Mouse (Mus musculus) retina, postnatal 7 days (tissue): ENCODE results near the gene Pak4.
"Not testable (repeated sequence)": the region's sequence is repeated elsewhere in the genome, so short reads cannot be mapped to it uniquely, and the experiment has no call there.

Experiments
- DNase-seq: peaks from one replicate; pipeline ENCODE4 v3.0.0-alpha.2; 2012; ENCODE audit warnings: low read depth, low spot score

Gene Pak4

DNA sequence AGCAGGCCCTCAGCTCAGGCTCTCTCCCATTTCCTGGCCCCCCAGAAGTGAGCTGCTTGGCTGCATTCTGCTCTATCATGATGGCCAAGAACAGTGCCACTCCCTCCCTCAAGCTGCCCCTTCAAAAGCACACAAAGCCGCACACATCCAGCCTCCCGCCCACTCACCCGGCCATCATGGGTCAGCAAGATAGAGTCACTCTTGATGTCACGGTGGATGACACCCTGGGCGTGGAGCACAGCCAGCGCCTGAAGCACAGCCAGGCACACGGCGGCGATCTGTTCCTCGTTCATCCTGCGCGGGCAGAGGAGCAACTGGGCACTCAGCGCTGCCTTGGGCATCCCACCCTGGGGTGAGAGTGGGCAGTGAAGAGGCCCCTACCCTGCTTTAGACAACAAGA, 35.6 kb downstream of the Pak4 start:
- DNase-seq: no peak

DNA sequence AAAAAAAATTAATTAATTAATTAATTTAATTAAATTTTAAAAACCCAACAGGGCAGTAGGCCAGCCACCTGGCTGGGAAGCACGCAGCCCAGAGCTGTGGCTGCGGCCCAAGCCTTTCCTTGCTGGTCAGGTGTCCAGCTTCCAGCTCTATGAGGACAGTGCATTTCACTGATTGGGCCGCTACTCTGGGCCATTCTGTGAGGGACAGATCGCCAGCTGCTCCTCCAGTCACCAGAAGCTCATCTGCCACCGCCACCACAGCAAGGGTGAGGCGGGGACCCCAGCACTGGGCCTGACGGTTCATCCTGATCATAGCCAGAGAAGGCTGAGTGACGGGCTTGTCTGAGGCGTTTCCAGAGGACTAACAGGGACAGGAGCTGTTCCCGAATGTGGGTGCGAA, 36.0 kb downstream of the Pak4 start:
- no peak for DNase-seq

DNA sequence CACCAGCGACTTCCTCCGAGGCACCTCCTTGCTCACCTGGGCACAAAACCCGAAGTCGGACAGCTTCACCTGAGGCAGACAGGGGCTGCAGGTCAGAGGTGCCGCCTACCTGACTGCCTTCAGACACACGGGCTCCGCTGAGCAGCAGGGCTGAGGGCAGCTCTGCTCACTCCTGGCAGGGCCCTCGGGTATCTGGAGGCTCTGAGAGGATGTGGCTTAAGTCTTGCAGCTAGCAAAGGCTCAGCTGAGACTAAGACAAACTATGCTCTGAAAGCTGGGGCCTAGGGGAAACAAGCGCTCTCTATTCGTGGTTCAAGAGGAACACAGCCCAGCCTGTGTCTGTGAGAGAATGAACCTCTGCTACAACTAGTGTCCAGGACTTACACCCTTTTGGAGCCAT, 37.1 kb downstream of the Pak4 start:
- no peak for DNase-seq

DNA sequence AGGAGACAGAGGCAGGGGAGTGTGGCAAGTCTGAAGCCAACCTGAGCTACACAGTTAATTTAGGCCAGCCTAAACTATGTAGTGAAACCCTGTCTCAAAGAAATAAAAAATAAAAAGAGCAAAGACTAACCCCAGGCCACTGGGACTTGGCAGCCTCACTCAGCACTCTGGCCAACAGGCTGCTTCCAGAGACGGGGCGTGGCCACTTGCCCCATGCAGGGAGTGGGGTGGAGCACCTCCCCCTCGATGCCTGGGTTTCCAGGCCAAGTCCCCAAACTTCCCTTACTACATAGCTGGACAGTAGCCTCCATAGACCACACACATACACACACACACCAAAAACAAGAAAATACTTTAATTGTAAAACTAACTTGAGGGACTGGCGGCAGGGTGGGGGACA, 39.5 kb downstream of the Pak4 start:
- DNase-seq: no peak

DNA sequence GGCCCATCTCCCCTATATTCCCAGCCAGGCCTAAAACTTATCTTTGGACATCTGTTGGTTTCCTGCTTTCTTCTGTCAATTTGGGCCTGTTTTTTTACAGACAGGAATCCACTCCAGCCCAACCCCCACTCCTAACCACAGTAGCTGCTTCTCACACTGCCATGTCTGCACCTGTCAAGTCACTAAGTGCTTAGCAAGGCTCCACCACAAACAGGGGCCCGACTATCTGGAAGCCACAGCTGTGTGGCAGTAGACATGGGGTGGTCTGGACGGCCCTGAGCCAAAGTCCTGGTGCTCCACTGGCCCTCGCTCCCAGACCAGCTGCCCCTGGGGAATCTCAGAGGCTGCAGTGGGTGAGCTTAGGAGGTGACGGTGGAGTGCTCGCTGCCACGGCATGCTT, 40.3 kb downstream of the Pak4 start:
- no peak for DNase-seq

DNA sequence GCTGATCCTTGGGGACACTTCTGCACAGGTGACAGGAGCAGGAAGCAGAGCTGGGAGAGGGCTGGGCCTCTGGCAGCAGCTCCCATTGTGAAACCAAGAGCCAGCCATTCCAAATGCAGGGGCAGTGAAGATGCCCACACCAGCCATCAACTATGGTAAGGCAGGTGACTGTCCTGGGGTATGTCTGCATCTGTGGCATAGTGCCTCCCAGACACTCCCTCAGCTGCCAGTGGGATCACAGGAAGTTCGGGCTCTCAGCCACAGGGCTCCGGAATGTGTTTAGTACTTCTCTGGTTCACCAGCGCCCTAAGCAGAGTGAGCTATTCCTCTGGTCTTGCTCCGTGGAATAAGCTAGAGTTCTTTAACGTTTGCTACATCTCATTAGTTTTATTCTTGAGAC, 40.9 kb downstream of the Pak4 start:
- DNase-seq: no peak

DNA sequence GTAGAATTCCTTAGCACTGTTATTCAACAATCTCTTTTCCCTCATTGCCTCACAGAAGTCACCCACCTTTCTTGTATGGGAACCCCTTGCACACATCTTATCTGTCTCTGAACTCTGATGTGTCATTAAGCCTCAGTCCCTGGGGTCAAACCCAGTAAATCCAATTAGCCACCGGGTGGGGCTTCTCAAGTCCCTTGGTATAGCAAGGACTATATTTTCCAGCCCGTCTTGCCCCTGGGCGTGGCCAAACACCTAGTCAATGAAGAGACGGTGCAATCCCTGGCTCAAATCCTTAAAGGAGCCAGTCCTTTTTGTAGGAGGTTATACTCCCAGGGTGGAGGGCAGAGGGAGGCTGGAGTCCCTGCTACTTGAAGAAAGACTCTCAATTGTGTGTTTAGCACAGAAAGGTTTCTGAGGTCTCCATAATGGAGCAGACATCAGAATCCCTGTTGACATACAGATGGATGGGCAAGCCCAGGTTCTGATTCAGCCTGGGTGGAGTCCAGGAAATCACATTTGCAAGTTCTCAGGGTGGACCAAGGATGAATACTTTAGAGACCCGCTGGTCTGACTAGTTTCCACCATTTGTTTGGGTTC, 41.9 kb downstream of the Pak4 start:
- peak; percentile 31 for DNase-seq

DNA sequence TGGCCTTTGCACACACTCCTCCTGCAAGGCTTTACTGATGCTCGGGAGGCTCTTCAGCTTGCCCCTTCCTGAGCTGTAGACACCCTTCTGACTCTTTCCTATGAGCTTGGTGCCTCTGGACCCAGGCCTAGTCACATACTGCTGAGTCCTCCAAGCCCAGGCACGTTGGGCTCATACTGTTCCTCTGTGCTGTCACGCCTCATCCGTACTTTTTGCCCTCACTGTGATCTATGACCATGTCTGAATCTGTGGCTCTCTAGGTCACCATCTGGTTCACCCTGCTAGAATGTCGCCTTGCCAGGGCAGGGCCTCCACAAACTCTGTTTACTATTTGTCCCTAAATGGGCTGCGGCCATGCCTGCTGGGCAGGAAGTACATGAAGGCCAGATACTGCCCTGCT, 44.9 kb downstream of the Pak4 start:
- DNase-seq: no peak

DNA sequence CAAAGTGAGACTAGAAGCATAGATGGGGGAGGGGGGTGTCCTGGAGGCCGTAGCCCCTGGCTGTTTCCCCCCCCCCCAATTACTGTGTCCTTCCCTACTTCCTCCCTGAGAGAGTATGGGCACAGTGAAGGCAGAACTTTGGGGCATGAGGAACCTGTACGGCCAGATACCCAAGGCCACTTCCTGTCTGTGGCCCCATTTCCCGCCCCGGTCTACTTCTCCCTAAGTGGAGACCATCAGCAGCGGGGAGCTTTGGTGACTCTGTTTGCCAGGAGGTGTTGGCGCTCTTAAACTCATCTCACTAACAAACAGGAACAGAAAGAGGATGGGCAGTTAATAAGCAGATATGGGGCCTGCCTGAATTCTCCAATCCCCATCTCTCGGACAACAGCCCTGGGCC, 50.4 kb downstream of the Pak4 start:
- DNase-seq: no peak

DNA sequence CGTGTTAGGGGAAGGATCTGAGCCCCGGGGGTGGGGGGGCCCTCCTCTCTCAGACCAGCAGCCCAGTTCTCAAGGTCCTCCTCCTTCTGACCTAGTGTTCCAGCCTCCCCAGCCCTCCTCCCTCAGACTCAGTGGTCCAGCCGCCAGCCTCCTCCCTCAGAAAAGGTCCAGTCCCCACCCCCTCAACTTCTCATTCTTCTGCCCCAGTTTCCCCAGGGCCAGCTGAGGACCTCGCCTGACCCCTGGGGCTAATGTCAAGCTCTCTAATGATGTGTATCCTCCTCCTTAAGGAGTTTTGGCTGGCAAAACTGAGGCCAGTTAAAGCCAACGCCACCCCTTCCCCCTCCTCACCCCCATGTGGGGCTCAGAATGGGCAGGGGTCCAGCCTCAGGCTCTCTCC, 50.8 kb downstream of the Pak4 start, which contains the start of gene Nccrp1:
Gene Nccrp1 (minus strand): TSS at position 101 of the 400 bp plus-strand sequence.
- DNase-seq: no peak

DNA sequence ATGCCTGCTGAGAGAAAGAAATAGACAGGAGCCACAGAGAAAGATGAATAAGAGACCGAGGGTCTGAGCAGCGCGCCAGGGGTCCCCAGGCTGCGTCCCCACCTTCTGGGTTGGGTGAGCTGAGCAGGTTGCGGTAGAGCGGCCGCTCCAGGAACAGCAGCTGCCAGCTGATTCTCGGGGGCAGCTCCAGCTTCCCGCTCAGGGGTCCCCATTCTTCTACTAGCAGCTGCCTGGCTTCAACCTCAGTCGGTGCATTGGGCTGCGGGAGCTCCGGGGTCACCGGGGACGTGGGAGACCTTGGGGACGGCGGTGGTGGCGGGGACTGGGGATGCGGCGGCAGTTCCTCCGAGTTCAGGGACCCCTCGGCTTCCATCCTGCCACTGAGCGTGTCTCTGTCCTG, 51.3 kb downstream of the Pak4 start:
- DNase-seq: no peak

DNA sequence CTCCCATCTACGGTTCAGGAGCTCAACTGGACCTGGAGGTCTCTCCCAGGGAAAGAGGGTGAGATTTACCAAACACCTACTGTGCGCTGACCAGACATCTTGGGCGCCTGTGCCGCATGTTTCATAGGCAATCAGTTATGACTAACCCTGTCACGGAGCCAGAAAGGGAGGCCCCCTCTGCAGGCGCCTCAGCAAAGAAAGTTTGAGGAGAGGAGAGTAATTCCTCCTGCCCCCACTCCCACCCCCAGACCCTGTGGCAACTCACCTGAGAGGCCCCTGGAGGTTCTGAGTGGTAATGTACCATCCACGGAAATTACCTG, 52.1 kb downstream of the Pak4 start:
- no peak for DNase-seq

DNA sequence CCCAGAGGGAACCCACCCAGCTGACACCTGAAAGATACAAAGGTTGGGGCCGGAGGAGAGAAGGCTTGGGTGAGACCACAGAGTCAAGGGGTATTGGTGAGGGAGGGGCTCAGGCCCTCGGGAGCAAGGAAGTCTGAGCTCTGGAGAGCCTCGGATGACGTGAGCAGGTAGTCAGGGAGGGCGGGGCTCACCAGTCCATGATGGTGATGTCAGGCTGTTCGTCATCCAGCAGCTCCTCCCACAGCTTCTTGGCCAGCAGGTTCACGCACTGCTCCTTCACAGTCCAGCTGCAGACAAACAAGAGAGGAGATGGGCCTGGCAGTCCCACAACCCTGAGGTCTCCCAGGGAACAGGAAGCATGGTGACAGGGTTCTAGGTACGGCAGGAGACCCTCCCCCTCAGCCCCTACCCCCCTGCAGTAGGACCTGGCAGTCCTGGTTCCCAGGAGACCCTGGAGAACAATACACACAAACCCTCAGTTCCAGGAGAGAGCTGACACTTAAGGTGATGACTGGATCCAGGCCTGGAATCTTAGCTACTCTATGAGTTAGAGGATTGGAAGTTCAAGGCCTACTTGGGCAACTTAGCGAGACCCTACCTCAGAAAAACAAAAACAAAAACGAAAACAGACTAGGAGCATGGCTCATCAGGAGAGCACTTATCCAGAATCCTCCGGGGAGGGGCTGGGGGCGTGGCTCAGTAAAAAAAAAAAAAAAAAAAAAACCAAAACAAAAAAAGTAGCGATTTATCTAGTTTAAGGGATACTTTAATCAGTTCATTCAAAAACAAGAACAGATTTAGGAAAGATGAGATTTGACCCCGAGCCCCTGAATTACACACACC, 52.7 kb downstream of the Pak4 start:
- no peak for DNase-seq

DNA sequence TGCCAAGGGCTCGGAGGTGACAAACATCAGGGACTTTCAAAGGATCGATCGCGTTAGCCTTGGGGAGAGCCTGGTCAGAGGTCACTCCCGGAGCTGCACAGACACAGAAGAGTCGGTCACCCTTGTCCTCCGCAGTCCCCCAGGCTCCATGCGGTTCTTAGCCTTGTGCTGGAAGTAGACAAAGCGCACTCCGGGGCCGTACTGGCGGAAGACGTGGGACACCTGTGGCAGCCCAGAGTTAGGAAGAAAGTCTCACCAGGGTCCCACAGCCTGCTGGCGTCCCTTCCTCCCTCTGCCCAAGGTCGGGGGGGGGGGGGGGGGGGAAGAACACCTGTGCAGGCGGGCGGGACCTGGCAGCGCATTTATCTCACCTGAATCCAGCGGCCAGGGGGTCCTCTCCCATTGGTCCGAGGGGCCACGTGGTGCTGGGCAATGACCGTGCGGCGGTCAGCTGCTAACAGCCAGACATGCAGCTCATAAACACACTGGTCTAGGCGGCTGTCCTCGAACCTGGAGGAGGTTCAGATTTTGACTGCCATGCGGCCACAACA, 53.9 kb downstream of the Pak4 start:
- DNase-seq: no peak

DNA sequence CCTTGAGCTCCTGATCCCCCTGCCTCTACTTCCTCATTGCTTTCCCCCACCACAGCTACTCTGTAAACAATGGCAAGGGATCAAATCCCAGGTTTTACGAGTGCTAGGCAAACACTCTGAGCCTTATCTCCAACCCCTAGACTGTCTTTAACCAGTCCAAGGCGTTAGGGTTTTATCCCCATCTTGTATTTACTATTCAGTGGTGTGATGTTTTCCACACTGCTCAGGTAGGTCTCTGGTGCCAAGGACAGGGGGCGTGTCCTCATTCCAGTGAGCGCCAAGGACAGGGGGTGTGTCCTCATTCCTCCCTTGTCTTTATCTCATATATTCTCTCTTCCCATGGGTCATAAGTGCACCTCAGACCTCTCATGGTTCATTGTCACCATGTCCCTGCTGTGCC, 57.5 kb downstream of the Pak4 start, which contains the start of gene Sycn:
Gene Sycn (plus strand): TSS at position 360 of the 400 bp plus-strand sequence.
- DNase-seq: no peak

DNA sequence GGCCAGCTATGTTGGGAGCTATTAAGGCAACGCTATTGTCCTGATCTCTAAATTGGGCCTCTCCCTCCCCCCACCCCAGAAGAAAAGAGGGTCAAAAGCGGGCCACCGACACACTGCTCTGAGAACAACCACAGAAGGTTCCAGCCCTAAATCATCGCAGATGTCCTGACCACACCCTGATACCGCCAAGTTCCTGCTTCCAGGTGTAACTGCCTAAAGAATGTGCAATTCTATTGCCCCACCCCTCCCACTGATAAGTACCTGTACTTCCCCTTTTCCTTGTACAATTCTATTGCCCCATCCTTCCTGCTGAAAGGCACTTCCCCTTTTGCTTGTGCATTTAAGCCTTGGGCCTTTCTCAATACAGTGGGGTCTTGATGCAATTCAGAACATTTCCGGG, 59.1 kb downstream of the Pak4 start:
- DNase-seq: not testable (repeated sequence)

DNA sequence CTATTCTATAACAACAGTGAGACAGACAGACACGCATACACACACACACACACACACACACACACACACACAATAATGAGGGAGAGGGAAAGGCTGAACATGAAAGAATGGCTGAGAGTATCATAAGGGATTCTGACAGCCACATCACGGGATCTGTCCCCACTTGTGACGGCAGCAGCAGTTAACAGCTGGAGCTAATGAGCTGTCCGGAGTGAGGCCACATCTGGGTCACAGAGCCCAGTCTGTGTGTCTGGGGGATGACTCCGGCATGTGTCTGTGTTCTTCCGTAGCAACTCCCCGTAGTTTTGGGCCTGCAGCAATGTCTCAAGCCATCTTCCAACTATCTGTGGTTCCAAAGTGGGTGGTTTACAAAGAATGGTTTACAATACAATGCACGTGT, 66.0 kb downstream of the Pak4 start:
- DNase-seq: no peak

DNA sequence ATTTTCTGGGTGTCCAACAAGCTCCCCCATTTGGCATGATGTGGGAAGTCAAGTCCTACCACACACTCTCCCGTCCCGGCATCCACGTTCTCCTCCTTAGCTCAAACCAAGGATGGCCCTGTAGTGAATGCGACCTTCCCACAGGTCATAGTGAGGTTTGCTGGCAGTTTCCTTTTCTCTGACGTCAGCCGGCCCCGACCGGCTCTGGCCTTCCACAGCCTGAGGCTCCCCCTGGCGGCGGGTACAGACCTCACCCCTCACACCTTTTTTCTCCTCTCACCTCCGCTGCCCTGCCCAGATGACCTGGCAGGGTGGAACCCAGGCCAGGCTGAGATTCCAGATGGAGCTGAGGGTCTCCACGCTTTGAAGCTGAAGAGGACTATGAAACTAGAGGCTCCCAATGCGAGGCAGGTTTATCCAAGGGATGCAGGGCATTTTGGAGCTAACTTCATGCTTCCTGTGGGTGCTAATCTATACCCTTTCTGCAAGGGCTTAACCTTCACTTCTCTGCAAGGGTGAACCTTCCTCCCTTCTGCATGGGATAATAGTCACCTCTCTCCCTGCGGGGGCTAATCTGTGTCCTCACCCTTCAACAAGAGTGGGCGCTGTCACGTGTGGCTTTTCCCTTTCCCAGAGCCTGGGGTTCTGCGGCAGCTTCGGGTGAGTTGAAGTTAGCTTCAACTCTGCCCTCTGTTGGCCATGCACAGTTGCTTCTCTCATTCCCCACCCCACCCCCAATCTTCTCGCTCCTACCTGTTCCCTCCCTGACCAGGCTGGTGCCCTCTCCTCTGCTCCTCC, 69.9 kb downstream of the Pak4 start:
- peak; percentile 63 for DNase-seq

DNA sequence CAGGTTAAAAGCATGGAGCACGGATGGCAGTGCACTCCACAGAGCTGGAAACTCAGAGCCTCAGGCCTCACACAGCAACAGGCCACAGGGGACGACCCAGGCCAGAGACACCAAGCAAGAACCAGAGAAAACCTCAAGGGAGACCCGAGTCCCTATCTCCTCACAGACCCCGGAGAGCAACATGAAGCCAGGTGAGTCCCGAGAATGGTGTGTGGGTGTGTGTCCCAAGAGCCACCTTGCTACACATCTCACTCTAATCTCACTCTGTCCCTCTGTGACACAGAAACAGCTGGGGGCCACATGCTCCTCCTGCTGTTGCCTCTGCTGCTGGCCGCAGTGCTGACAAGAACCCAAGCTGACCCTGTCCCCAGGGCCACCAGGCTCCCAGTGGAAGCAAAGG, 75.4 kb downstream of the Pak4 start, which contains the start of gene Ifnl3:
Gene Ifnl3 (plus strand): TSS at position 301 of the 400 bp plus-strand sequence.
- DNase-seq: not testable (repeated sequence)

DNA sequence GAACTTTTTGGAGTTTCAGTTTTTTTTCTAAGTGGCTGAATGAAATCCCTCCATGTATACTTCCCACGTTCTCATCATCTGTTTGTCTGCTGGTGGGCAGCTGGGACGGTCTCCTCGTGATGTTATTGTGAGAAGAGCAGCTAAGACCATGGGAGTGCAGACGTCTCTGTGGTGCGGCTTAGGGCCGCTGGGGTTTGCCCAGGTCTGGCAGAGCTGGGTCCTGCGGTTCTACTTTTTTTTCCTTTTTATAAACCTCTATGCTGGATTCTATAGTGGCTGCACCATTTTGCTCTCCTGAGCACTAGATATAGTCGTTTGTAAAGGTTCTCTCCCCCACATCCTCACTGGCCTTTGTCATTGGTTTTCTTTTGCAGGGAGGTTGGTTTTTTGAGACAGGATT, 86.5 kb downstream of the Pak4 start:
- no peak for DNase-seq

DNA sequence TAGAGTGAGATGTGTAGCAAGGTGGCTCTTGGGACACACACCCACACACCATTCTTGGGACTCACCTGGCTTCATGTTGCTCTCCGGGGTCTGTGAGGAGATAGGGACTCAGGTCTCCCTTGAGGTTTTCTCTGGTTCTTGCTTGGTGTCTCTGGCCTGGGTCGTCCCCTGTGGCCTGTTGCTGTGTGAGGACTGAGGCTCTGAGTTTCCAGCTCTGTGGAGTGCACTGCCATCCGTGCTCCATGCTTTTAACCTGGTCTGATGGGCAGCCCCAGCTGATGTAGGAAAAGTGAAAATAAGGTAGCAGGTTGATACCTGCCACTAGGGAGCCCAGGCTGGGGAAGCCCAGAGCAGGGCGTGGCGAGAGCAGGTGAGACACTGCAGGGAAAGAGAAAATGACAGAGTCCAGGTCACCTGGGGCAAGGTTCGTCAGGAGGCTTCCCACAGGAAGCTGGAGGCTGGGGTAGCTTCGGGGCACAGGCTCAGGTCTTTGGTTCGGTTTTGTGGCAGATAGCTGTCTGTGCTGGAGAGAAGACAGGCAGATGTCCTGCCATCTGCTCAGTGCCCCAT, 87.5 kb downstream of the Pak4 start, which contains the start of gene Ifnl2:
Gene Ifnl2 (minus strand): TSS at position 51 of the 570 bp plus-strand sequence.
- not testable (repeated sequence) for DNase-seq

DNA sequence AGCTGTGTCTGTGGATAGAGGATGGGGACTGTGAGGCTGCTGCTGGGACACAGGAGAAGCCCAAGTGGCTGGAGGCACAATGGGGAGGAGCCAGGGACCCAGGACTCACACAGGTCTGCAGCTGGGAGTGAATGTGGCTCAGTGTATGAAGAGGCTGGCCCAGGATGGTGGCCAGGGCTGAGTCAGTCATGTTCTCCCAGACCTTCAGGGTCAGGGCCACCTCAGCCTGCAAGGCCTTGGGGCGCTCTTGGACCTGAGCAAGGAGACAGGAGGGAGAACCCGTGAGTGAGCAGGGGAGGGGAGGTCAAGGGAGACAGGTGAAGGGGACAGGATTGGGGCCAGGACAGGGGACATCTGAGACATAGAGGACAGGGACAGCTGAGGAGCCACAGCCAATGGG, 88.9 kb downstream of the Pak4 start:
- not testable (repeated sequence) for DNase-seq
